Mouse (Mus musculus) C3H10T1/2 (cell line): ENCODE results near the gene Nutm1. TPM values are rescaled to one million over a fixed set of nuclear protein-coding genes. Genes with fewer than 3 reads are reported as not detected.

Experiments
- polyA plus RNA-seq, 2 experiments: library from polyadenylated mRNA; unstranded; fragments of >200 nt; fragmentation: generic; extraction: Trizol; gene quantifications; one replicate each; pipeline ENCODE4 v1.2.1; 2012; ENCODE audit warnings: missing spikeins in 2 of 2

Gene Nutm1
- polyA plus RNA-seq: not detected

DNA sequence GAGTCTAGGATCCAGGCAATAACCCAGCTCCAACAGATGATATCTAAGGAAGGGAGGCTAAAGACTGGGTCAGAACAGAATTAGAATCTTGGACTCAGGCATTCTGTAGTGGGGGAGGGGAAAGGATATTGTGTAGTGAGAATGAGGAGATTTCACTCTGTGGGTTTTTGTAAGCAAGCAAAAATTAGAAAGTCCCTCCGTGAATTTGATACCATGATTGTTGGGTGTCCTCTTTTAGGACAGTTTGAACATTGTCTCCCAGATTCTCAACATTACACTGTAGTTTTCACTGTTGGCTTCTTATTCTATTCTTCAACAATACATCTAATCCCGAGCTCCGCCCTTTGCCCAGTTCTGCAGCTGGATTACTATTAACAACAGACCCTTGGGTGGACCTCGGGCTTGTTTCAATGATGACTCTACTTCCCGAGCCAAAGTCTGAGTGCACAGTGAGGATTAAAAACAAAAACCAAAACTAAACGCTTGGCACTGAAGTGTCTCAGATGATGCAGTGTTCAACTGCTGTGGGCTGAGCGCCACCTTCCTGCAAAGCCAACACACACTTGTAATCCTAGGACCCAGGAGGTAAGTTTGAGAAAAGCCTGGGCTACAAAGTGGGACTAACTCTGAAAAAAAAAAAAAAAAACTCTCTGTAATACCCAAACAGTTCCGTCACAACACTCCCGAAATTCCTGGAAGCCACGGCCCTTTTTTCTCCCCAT is at the start of gene Nutm1:
Gene Nutm1 (minus strand): TSS at position 51 of the 722 bp plus-strand sequence.

GRCm38 (mm10) chr2:112266242-112266592 is 7.1 kb upstream of the Nutm1 start, which contains the start of gene Gm21985:
Gene Gm21985, plus strand, starts transcription at chr2:112266314.

GRCm38 (mm10) chr2:112265448-112266241 is 6.6 kb upstream of the Nutm1 start, which contains the start of gene Slc12a6:
Gene Slc12a6, plus strand, starts transcription at chr2:112265825.

DNA sequence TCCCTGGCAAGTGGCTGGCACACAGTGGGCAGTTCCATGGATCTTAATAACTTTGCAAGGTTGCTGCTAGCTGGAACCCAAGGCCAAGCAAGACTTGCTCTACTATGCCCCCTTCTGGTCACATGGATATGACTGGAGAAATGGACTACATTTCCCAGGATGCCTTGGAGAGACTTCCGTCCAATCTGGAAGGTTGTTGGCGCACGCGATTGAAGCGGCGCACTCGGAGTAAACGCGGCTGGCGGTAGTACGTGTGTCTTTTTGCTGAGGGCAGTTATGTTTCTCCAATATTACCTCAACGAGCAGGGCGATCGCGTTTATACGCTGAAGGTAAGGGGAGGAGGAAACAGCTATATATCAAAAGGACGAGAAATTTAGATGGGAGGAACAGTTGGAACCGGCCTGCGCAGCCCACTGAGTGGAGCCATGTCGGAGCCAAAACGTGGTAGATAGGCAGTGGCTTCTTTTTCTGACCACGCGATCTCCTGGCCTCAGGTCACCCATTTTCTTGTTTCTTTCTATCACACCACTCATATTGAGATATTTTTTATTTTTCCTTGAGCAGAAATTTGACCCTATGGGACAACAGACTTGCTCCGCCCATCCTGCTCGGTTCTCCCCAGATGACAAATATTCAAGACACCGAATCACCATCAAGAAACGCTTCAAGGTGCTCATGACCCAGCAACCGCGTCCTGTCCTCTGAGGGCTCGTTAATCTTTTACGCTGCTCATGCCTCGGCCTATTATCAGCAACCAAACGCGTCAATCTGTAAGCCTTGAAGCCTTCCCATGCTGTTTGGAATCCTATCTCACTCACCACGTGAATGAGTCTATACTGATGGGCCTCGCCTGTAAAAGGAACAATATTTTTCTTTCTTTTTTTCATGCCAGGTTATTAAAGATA is 2.9 kb upstream of the Nutm1 start, which contains the start of gene Nop10:
Gene Nop10 (plus strand): TSS at position 179 of the 906 bp plus-strand sequence.

DNA sequence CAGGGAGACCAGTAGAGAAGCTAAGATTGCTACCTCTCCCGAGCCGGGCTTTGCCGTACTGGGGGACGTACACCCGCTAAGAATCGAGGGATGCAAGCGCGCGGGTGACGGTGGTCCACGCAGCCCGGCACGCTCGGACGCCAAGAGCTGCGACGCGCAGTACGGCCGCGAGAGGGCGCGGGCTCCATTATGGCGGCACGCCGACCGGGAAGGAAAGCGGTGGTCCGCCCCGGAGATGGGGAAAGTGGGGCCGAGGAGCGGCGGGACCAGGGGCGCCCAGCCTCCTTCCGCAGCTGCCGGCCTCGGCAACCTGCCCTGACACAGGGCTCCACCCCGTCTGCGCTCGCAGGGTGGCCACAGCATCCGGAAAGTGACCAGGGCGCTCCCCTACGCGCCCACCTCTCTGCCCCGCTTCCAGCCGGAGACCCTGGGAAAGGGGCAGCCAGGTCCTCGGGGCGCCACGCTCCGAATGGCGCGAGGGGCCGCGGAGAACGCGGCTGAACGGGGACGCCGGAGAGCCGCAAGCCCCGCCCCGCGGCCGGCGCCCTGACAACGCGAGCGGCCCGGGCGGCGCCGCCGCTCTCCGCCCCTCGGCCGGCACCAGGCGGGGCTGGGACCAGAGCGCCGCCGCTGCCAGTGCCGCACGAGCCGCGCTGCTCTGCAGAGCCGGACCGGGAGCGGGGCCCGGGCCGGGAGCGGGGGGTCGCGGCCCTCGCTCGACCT is 19.7 kb downstream of the Nutm1 start, which contains the start of gene Lpcat4:
Gene Lpcat4 (plus strand): TSS at position 257 of the 723 bp plus-strand sequence.

Other genes starting within 250 kb of the Nutm1 start
- not detected for gene Olfr1310, start 246.6 kb downstream of the Nutm1 start, polyA plus RNA-seq
- gene Olfr1311, start 234.9 kb downstream of the Nutm1 start, polyA plus RNA-seq: not detected
- gene Olfr1312, start 209.1 kb downstream of the Nutm1 start, polyA plus RNA-seq: not detected
- gene Olfr1313, start 181.4 kb downstream of the Nutm1 start, polyA plus RNA-seq: not detected
- gene Olfr1314, start 162.5 kb downstream of the Nutm1 start, polyA plus RNA-seq: under 1 TPM; 0.02 to 0.08 TPM
- under 1 TPM in 1 of 2 experiments, not detected in 1; 0.04 TPM for gene Olfr1315-ps1, start 143.9 kb downstream of the Nutm1 start, polyA plus RNA-seq
- under 1 TPM; 0.02 to 0.08 TPM for gene Olfr1316, start 124.3 kb downstream of the Nutm1 start, polyA plus RNA-seq
- gene Olfr1317, start 119.0 kb downstream of the Nutm1 start, polyA plus RNA-seq: under 1 TPM in 1 of 2 experiments, not detected in 1; 0.18 TPM
- gene Olfr1318, start 105.1 kb downstream of the Nutm1 start, polyA plus RNA-seq: under 1 TPM in 1 of 2 experiments, not detected in 1; 0.18 TPM
- gene Lpcat4, start 19.8 kb downstream of the Nutm1 start, polyA plus RNA-seq: 10 to 100 TPM in 1 of 2 experiments, 1 to 10 TPM in 1; 9.9 to 19.1 TPM
- 100 to 1,000 TPM; 102 to 154 TPM for gene Nop10, start 2.6 kb upstream of the Nutm1 start, polyA plus RNA-seq
- 1 to 10 TPM in 1 of 2 experiments, under 1 TPM in 1; 0.42 to 5.9 TPM for gene Slc12a6, start 6.5 kb upstream of the Nutm1 start, polyA plus RNA-seq
- gene Gm21985, start 7.0 kb upstream of the Nutm1 start, polyA plus RNA-seq: not detected
- gene Emc4, start 108.7 kb upstream of the Nutm1 start, polyA plus RNA-seq: 10 to 100 TPM; 56.5 to 98.0 TPM
- 1 to 10 TPM in 1 of 2 experiments, under 1 TPM in 1; 0.49 to 2.3 TPM for gene Katnbl1, start 119.9 kb upstream of the Nutm1 start, polyA plus RNA-seq
- 10 to 100 TPM in 1 of 2 experiments, 1 to 10 TPM in 1; 4.5 to 11.0 TPM for gene Emc7, start 195.7 kb upstream of the Nutm1 start, polyA plus RNA-seq
- under 1 TPM in 1 of 2 experiments, not detected in 1; 0.05 TPM for gene Chrm5, start 221.5 kb upstream of the Nutm1 start, polyA plus RNA-seq
- 10 to 100 TPM in 1 of 2 experiments, 1 to 10 TPM in 1; 8.4 to 15.0 TPM for gene Aven, start 233.7 kb upstream of the Nutm1 start, polyA plus RNA-seq